Mouse (Mus musculus) cerebellum, adult 2 months (tissue): ENCODE measurements around the gene Runx2. TPM values are rescaled to one million over a fixed set of nuclear protein-coding genes. Genes with fewer than 3 reads are reported as not detected.

ENCODE experiments used
- DNase-seq, 2 experiments: peaks; one replicate each; pipeline ENCODE4 v3.0.0; 2021
- H3K27ac ChIP-seq: fragments of 200-500 bp; 2 replicates; pipeline ENCODE4 v1.5.1; 2012; ENCODE audit warnings: low read length, control low read depth, inconsistent platforms; ENCODE audit not compliant: insufficient read depth
- H3K27me3 ChIP-seq: fragments of 200-500 bp; 2 replicates; pipeline ENCODE4 v1.6.1; 2012; ENCODE audit warnings: inconsistent platforms, mild to moderate bottlenecking, low read length, moderate library complexity; ENCODE audit not compliant: control insufficient read depth, insufficient read depth
- H3K4me1 ChIP-seq: fragments of 200-500 bp; 2 replicates; pipeline ENCODE4 v1.6.1; 2011; ENCODE audit warnings: low read length; ENCODE audit not compliant: control insufficient read depth, insufficient read depth
- H3K4me3 ChIP-seq: fragments of 200-500 bp; replicated peaks from 2 replicates; pipeline ENCODE3; 2011; ENCODE audit warnings: mild to moderate bottlenecking, low read depth, low read length, control low read depth; ENCODE audit not compliant: insufficient read depth
- CTCF ChIP-seq: fragments of 200-500 bp; IDR thresholded peaks from 2 replicates; pipeline ENCODE4 v1.5.1; 2011; ENCODE audit warnings: low read depth, mild to moderate bottlenecking, control low read depth, low read length, moderate library complexity, borderline replicate concordance; ENCODE audit not compliant: insufficient read depth
- POLR2A ChIP-seq: fragments of 200-500 bp; IDR thresholded peaks from 2 replicates; pipeline ENCODE4 v1.6.1; 2011; ENCODE audit warnings: low read length, control low read depth, borderline replicate concordance; ENCODE audit not compliant: insufficient read depth
- WGBS: fragments of 180-500 bp; shearing (Covaris S2); methylation state at CpG from one replicate; pipeline ENCODE4 v1.1.7; 2018; 5-methylcytosine and 5-hydroxymethylcytosine counted together
- polyA plus RNA-seq: library from polyadenylated mRNA; depleted of rRNA; stranded (reverse); fragments of >200 nt; gene quantifications from 2 replicates; pipeline ENCODE4 v1.2.3, GENCODE M21; 2012

The Runx2 gene
- polyA plus RNA-seq, 1 experiment = 0.95 TPM

- 96% methylated on average over 8 of the region's 8 CpGs for WGBS
- no peak for TF ChIP-seq CTCF
Measured at GRCm38 (mm10) chr17:44475910-44476309, 338.7 kb downstream of the Runx2 start.

GRCm38 (mm10) chr17:44474280-44474679 lies 340.3 kb downstream of the Runx2 start:
- TF ChIP-seq POLR2A = no peak
- TF ChIP-seq CTCF = no peak
- H3K4me3 ChIP-seq = no peak overlapping the region
- H3K27me3 ChIP-seq = no peaks in the 10 kb centered on the region
- no peaks in the 10 kb centered on the region for H3K4me1 ChIP-seq
- no peak for DNase-seq
- no peak overlapping the region for H3K27ac ChIP-seq
- WGBS = 60% methylated on average over 3 of the region's 3 CpGs

More at GRCm38 (mm10) chr17:44475910-44476309, 338.7 kb downstream of the Runx2 start:
- Histone ChIP-seq H3K4me3 (no peak overlapping the region), H3K27ac (no peak overlapping the region), H3K4me1 (peaks cover 2% of the 10 kb centered on the region; the same call in 1 of the 2 replicates), H3K27me3 (no peaks in the 10 kb centered on the region)
- no peak for DNase-seq

GRCm38 (mm10) chr17:44472695-44473094 lies 341.9 kb downstream of the Runx2 start:
- Histone ChIP-seq H3K4me1 (no peaks in the 10 kb centered on the region), H3K27ac (no peak overlapping the region), H3K4me3 (no peak overlapping the region), H3K27me3 (no peaks in the 10 kb centered on the region)
- DNase-seq = no peak
- WGBS = 32% methylated on average over 7 of the region's 7 CpGs
- TF ChIP-seq CTCF (no peak), POLR2A (no peak)

- no peaks in the 10 kb centered on the region for H3K27me3 ChIP-seq
- H3K4me1 ChIP-seq = no peaks in the 10 kb centered on the region
- TF ChIP-seq CTCF = no peak
- H3K4me3 ChIP-seq = no peak overlapping the region
- DNase-seq = no peak
- H3K27ac ChIP-seq = no peak overlapping the region
- 86% methylated on average over 4 of the region's 4 CpGs for WGBS
Measured at GRCm38 (mm10) chr17:44463679-44464078, 350.9 kb downstream of the Runx2 start.

GRCm38 (mm10) chr17:44460156-44460555 lies 354.4 kb downstream of the Runx2 start:
- no peaks in the 10 kb centered on the region for H3K4me1 ChIP-seq
- no peak overlapping the region for H3K27ac ChIP-seq
- TF ChIP-seq CTCF (no peak), POLR2A (no peak)
- no peaks in the 10 kb centered on the region; the same call in 1 of the 2 replicates for H3K27me3 ChIP-seq
- no peak overlapping the region for H3K4me3 ChIP-seq
- DNase-seq = no peak
- 94% methylated on average over 6 of the region's 6 CpGs for whole genome bisulfite sequencing

GRCm38 (mm10) chr17:44459029-44459428 lies 355.6 kb downstream of the Runx2 start:
- no peak for TF ChIP-seq POLR2A
- no peak for TF ChIP-seq CTCF
- H3K4me3 ChIP-seq = no peak overlapping the region
- H3K27ac ChIP-seq = no peak overlapping the region
- no peaks in the 10 kb centered on the region; the same call in 1 of the 2 replicates for H3K27me3 ChIP-seq
- no peaks in the 10 kb centered on the region for H3K4me1 ChIP-seq
- DNase-seq = no peak
- WGBS = 77% methylated on average over 4 of the region's 4 CpGs

- H3K4me1 ChIP-seq = no peaks in the 10 kb centered on the region
- no peak for TF ChIP-seq CTCF
- TF ChIP-seq POLR2A = no peak
- H3K27ac ChIP-seq = no peak overlapping the region
- 78% methylated on average over 3 of the region's 3 CpGs for WGBS
- no peak overlapping the region for H3K4me3 ChIP-seq
- no peak for DNase-seq
- H3K27me3 ChIP-seq = no peaks in the 10 kb centered on the region; the same call in 1 of the 2 replicates
Measured at GRCm38 (mm10) chr17:44456696-44457095, 357.9 kb downstream of the Runx2 start.

GRCm38 (mm10) chr17:44455681-44456600 lies 358.7 kb downstream of the Runx2 start:
- TF ChIP-seq POLR2A (no peak), CTCF (peak; percentile 70)
- H3K27ac ChIP-seq = no peak overlapping the region
- H3K4me1 ChIP-seq = no peaks in the 10 kb centered on the region
- no peak overlapping the region for H3K4me3 ChIP-seq
- WGBS = 40% methylated on average over 12 of the region's 12 CpGs
- peak; percentile 34 to 43 for DNase-seq
- H3K27me3 ChIP-seq = no peaks in the 10 kb centered on the region; the same call in 1 of the 2 replicates
